Mouse (Mus musculus): ENCODE data around the gene Cnbd2. TPM values are rescaled to one million over a fixed set of nuclear protein-coding genes. Genes with fewer than 3 reads are reported as not detected.

Gene Cnbd2
- 0.82 TPM for polyA plus RNA-seq (2014; fragmentation: Illumina TruSeq; extraction: RNeasy Lipid Tissue Mini Kit (QIAGEN cat#74804); ENCODE audit: low read depth, low replicate concordance)

DNA sequence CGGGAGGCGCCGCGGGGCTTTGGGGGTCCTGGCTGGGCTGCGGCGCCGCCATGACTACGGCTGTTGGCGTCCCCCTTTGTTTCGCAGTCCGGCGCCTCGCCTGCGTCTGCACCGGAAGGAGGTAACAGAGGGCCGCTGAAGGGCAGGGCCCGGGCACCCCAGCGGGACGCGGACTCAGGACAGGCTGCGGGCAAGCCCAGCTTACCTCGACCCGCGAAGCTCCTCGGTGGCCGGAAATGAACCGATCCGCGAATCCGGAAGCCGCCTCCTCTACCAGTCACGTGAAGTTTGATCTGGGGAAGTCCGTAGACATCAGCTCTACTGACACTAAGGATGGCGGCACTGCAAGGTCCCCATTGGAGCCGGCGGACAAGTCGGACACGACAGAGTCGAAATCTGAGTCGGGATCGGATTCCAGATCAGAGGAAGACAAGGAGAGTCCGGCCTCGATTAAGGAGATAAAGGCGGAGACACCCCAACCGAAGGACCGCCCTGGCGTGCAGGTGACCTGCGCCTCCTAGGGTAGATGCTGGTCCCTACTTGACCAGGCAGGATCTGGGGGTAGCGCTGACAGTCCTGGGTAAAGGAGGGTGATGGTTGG lies at the start of gene Cnbd2, which contains the start of gene Scand1:
TSS of gene Cnbd2 (plus strand) at position 3 of the 601 bp plus-strand sequence.
TSS of gene Scand1 (minus strand) at position 408 of the 601 bp plus-strand sequence.

DNA sequence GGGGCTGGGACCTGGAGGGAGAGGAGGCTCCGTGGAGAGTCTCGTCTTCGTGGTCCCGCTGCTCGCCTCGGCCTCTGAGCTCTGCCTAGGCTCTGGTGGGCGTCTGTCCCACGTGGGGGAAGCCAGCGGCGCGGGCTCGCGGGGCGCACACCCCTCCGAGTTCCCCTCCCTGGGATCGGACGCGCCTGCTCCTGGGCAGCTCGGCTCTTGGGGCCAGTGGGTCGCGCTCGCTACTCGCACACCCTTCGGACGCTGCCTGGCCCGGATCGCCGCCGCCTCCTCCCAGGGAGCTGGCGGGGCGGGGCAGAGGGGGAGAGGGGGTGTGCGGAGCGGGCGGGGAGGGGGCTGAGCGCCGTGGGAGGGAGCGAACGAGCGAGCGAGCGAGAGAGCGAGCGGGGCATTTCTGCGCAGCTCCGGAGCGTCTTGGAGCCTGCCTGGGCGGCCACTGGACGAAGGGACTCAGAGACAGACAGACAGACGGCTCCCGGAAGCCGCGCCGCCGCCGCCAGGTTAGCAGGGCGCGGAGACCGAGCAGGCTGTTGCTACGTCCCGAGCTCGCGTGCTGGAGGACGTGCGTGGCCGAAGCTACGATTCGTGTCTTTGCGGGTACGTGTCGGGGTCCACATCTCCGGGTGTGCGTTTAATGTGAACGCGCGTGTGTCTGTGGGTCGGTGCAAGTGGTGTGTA lies 108.7 kb downstream of the Cnbd2 start, which contains the start of gene Epb41l1:
TSS of gene Epb41l1 (plus strand) at position 216 of the 687 bp plus-strand sequence.

Other genes with a start within 250 kb of the Cnbd2 start
- 0.12 TPM for gene Spag4, start 247.1 kb upstream of the Cnbd2 start, polyA plus RNA-seq (2014; fragmentation: Illumina TruSeq; extraction: RNeasy Lipid Tissue Mini Kit (QIAGEN cat#74804); ENCODE audit: low read depth, low replicate concordance)
- gene Cpne1, start 200.3 kb upstream of the Cnbd2 start, polyA plus RNA-seq (2014; fragmentation: Illumina TruSeq; extraction: RNeasy Lipid Tissue Mini Kit (QIAGEN cat#74804); ENCODE audit: low read depth, low replicate concordance): 68.5 TPM
- gene Rbm12, start 200.3 kb upstream of the Cnbd2 start, polyA plus RNA-seq (2014; fragmentation: Illumina TruSeq; extraction: RNeasy Lipid Tissue Mini Kit (QIAGEN cat#74804); ENCODE audit: low read depth, low replicate concordance): 20.1 TPM
- 14.5 TPM for gene Gm28036, start 185.2 kb upstream of the Cnbd2 start, polyA plus RNA-seq (2014; fragmentation: Illumina TruSeq; extraction: RNeasy Lipid Tissue Mini Kit (QIAGEN cat#74804); ENCODE audit: low read depth, low replicate concordance)
- 9.9 TPM for gene Romo1, start 168.3 kb upstream of the Cnbd2 start, polyA plus RNA-seq (2014; fragmentation: Illumina TruSeq; extraction: RNeasy Lipid Tissue Mini Kit (QIAGEN cat#74804); ENCODE audit: low read depth, low replicate concordance)
- gene Nfs1, start 168.1 kb upstream of the Cnbd2 start, polyA plus RNA-seq (2014; fragmentation: Illumina TruSeq; extraction: RNeasy Lipid Tissue Mini Kit (QIAGEN cat#74804); ENCODE audit: low read depth, low replicate concordance): 130 TPM
- 715 TPM for gene Rbm39, start 132.1 kb upstream of the Cnbd2 start, polyA plus RNA-seq (2014; fragmentation: Illumina TruSeq; extraction: RNeasy Lipid Tissue Mini Kit (QIAGEN cat#74804); ENCODE audit: low read depth, low replicate concordance)
- gene Phf20, start 115.8 kb upstream of the Cnbd2 start, polyA plus RNA-seq (2014; fragmentation: Illumina TruSeq; extraction: RNeasy Lipid Tissue Mini Kit (QIAGEN cat#74804); ENCODE audit: low read depth, low replicate concordance): 50.4 TPM
- gene Scand1, start 405 bp downstream of the Cnbd2 start, polyA plus RNA-seq (2014; fragmentation: Illumina TruSeq; extraction: RNeasy Lipid Tissue Mini Kit (QIAGEN cat#74804); ENCODE audit: low read depth, low replicate concordance): not detected
- 18.9 TPM for gene Epb41l1, start 108.6 kb downstream of the Cnbd2 start, polyA plus RNA-seq (2014; fragmentation: Illumina TruSeq; extraction: RNeasy Lipid Tissue Mini Kit (QIAGEN cat#74804); ENCODE audit: low read depth, low replicate concordance)
- 7.5 TPM for gene Aar2, start 235.3 kb downstream of the Cnbd2 start, polyA plus RNA-seq (2014; fragmentation: Illumina TruSeq; extraction: RNeasy Lipid Tissue Mini Kit (QIAGEN cat#74804); ENCODE audit: low read depth, low replicate concordance)